Mouse (Mus musculus): ENCODE data around the gene Higd1a.

The Higd1a gene

GRCm38 (mm10) chr9:121880840-121881239 is 22.7 kb upstream of the Higd1a start:
- peak; percentile 32 for DNase-seq (ENCODE audit: extremely low spot score)

- DNase-seq (ENCODE audit: extremely low spot score), result peak; percentile 49
These were observed 19.0 kb upstream of the Higd1a start for GRCm38 (mm10) chr9:121877052-121877740.

DNA sequence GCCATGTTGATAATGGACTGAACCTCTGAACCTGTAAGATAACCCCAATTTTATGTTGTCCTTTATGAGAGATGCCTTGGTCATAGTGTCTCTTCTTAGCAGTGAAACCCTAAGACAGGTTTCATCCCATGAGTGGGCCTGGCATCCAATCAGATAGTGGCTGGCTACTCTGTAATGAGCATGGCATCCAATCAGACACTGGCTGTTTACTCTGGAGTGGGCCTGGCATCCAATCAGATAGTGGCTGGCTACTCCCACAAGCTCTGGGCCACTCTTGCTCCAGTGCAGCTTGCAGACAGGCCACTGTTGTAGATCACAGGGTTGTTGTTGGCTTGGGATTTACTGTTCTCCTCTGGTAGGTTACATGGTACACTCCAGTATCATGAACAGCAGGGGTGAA is 15.4 kb upstream of the Higd1a start:
- DNase-seq (ENCODE audit: extremely low spot score), result no peak

GRCm38 (mm10) chr9:121872062-121872683 is 14.0 kb upstream of the Higd1a start:
- no peak for DNase-seq (ENCODE audit: extremely low spot score)

GRCm38 (mm10) chr9:121869973-121870515 is 11.9 kb upstream of the Higd1a start:
- DNase-seq (ENCODE audit: extremely low spot score), result no peak

GRCm38 (mm10) chr9:121869432-121869831 is 11.3 kb upstream of the Higd1a start:
- DNase-seq (ENCODE audit: extremely low spot score), result no peak

DNA sequence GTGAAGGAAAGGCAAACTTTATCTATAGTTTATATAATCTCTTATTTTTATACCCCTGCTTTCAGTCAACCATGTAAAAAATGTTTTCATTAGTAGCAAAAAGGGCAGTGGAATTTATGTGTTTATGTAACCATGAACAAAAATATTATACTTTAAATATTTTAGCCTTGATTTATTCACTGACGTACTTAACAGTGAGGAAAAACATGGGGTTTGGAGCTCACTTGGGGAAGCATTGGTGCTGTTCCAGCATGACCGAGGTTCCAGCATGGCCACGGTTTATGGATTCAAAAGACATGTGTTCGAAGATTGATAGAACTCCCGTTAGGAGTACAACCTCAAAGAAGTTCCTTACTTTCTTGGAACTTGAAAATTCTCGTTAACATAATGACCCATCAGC is 10.1 kb upstream of the Higd1a start:
- no peak for DNase-seq (ENCODE audit: extremely low spot score)

DNA sequence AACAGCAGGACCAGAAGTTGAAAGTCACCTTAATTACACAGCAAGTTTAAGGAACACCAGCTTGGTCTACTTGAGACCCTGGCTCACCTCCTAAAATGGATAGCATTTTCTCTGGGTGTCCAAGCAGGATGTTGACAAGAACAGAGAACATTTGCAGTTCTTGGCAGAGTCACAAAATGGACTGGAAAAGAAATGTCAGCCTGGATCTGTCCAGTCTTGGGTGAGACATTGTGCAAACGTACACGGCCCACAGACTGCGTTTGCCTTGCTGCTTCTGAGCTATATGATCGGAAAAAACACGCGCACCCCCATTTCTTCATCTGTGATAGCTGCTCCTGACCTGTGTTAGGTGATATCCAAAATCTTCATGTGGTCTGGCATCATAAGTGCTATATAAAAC is 9.5 kb upstream of the Higd1a start:
- no peak for DNase-seq (ENCODE audit: extremely low spot score)

DNA sequence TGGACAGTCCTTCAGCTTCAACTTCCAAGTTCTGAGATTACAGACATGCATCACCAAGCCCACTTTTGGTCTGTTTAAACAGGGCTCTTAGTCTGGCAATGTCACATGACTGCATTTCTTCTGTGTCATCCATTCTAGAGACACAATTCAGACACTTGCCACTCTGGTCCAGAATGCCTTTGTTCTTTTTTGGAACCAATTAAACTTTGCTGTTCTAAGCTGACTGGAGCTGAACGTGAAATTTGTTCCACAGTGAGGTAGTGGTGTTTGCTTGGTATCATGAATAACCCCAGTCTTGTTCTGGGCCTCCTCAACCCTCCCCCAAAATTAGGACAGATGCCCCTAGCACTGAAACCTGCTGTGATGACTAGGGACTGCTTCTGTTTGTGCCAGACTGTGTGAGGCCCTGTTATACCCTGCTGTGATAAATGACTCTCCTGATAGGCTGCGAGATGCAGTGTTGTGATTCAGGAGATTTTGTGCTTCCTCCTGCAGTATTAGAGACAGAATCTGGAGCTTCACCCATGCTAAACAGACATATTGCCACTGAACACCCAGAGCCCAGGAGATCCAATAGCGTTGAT is 7.4 kb upstream of the Higd1a start:
- DNase-seq (ENCODE audit: extremely low spot score), result no peak

DNA sequence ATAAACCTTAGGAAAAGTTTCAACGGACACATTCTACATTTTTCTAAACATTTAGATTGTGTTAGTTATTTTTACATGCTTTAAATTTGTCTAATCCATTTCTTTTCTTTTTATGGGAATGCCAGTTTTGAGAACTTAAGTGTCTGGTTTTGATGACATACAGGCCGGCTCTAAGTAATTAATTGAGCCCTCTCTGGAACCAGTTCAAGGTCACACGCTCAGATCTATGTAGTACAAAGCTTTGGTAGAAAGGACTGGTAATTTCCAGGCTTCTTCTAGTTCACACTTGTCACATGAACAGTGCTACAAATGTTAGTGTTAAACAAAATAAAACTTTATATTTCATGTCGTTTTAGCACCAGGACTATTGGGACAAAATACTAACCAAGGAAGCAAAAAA is 6.7 kb upstream of the Higd1a start:
- no peak for DNase-seq (ENCODE audit: extremely low spot score)

DNA sequence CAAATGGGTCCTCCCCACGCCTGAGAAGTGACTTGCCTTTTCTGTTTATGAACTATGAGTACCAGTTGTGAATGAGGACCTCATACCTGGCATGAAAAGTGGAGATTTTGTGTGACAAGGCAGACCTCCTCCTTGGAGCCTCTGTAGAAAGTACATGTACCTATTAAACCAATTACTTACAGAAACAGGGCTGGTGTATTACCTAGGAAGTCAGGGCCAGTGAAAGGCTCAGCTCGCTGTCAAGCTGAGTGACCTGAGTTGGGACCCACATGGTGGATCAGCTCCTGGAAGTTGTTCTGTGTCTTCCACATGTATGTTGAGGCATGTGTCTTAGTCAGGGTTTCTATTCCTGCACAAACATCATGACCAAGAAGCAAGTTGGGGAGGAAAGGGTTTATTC is 2.8 kb upstream of the Higd1a start:
- DNase-seq (ENCODE audit: extremely low spot score), result no peak

GRCm38 (mm10) chr9:121859345-121859744 is 1.2 kb upstream of the Higd1a start:
- no peak for DNase-seq (ENCODE audit: extremely low spot score)

- DNase-seq (ENCODE audit: extremely low spot score), result peak; percentile 98
These were observed 549 bp downstream of the Higd1a start for GRCm38 (mm10) chr9:121857474-121858152.

- DNase-seq (ENCODE audit: extremely low spot score), result no peak
These were observed 1.3 kb downstream of the Higd1a start for GRCm38 (mm10) chr9:121856649-121857416.

DNA sequence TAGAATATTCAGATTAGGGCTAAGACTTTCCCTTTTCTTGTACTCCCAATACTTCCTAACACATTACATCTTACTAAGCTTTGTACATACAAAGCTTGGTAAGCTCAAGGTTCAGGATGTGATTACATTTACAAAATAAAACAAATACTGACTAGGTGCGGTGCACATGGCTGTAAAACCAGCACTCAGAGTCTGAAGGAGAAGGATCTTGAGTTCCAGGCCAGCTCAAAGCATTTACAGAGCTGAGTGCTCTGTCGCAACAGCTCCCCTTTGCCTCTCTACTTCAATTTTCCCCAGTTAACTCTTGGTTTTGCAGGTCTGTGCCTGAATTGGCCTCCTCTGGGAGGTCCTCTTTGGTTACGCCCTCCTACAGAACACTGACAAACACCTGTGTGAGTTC is 3.9 kb downstream of the Higd1a start:
- no peak for DNase-seq (ENCODE audit: extremely low spot score)

GRCm38 (mm10) chr9:121847842-121848241 is 10.3 kb downstream of the Higd1a start:
- DNase-seq (ENCODE audit: extremely low spot score), result no peak

- DNase-seq (ENCODE audit: extremely low spot score), result no peak
These were observed 11.0 kb downstream of the Higd1a start for GRCm38 (mm10) chr9:121847138-121847537.

DNA sequence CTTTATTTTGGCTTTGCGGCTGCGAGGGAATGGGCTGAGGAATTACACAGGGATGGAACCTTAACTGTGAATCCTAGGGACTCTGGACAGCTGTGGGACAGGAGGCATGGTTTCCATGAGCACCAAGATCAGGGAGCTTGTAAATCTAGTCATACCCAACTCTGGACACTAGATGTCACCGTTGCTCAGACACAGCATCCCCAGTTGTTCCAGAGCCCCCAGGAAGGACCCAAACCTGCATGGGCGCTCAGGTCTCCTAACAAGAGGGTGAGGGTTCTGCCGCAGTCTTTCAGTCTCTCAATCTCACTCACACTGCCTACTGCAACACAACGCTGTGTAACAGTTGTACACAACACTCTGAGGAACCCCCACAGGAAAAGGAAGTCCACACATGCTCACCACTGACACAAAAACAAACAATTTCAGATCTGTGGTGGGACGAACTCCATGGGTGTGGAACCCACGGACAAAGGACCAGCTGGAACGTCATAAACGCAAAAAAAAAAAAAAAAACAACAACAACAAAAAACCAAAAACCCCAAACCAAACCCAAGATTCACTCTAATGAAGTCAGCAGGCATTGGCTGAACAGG is 11.5 kb downstream of the Higd1a start:
- peak; percentile 50 for DNase-seq (ENCODE audit: extremely low spot score)

GRCm38 (mm10) chr9:121842914-121843313 is 15.2 kb downstream of the Higd1a start:
- no peak for DNase-seq (ENCODE audit: extremely low spot score)

DNA sequence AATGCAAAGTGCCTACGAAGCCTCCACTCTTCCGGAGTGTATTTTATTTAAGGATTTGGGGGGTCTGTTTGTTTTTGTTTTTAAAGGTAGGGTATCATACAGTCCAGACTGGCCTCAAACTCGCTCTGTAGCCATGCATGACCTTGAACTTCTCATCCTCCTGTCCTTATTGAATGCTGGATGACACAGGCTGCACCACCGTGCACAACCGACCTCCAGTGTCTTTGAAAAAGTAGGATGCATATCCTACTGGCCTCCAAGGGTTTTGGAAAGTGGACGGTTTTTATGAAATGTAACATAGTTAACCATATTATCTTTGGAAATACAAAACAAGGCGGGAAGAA is 18.6 kb downstream of the Higd1a start:
- no peak for DNase-seq (ENCODE audit: extremely low spot score)

GRCm38 (mm10) chr9:121838829-121839621 is 19.1 kb downstream of the Higd1a start, which contains the start of gene Ccdc13:
Gene Ccdc13 (minus strand): TSS chr9:121839461.
- DNase-seq (ENCODE audit: extremely low spot score), result peak; percentile 90

Data from embryo, embryonic 9.5 days (tissue).